Mouse (Mus musculus) small intestine, adult 2 months (tissue): ENCODE results near the gene Slc22a21. TPM values are rescaled to one million over a fixed set of nuclear protein-coding genes. Genes with fewer than 3 reads are reported as not detected.
"Not testable (repeated sequence)": the region's sequence is repeated elsewhere in the genome, so short reads cannot be mapped to it uniquely, and the experiment has no call there.

Experiments used
- H3K27ac ChIP-seq: fragments of 200-500 bp; 2 replicates; pipeline ENCODE4 v1.5.1; 2012; ENCODE audit warnings: low read depth, low read length, control low read depth, inconsistent platforms; ENCODE audit not compliant: insufficient read depth
- H3K27me3 ChIP-seq: fragments of 200-500 bp; 2 replicates; pipeline ENCODE4 v1.6.1; 2012; ENCODE audit warnings: mild to moderate bottlenecking, moderate library complexity, low read length, inconsistent platforms; ENCODE audit not compliant: control insufficient read depth, insufficient read depth
- H3K36me3 ChIP-seq: fragments of 200-500 bp; 2 replicates; pipeline ENCODE4 v1.6.1; 2012; ENCODE audit warnings: mild to moderate bottlenecking, low read length, control low read depth, inconsistent platforms; ENCODE audit not compliant: control insufficient read depth, insufficient read depth
- H3K4me1 ChIP-seq: fragments of 200-500 bp; 2 replicates; pipeline ENCODE4 v1.6.1; 2012; ENCODE audit warnings: low read length, inconsistent platforms, mixed read lengths; ENCODE audit not compliant: control insufficient read depth, insufficient read depth, insufficient read length
- H3K4me3 ChIP-seq: fragments of 200-500 bp; 2 replicates; pipeline ENCODE4 v1.5.1; 2012; ENCODE audit warnings: low read depth, mild to moderate bottlenecking, control low read depth, inconsistent platforms, low read length, moderate library complexity
- CTCF ChIP-seq: fragments of 200-500 bp; IDR thresholded peaks from 2 replicates; pipeline ENCODE4 v1.5.1; 2012; ENCODE audit warnings: low read depth, mild to moderate bottlenecking, control low read depth, inconsistent platforms, low read length, moderate library complexity, mixed read lengths; ENCODE audit not compliant: insufficient replicate concordance, insufficient read length; ENCODE audit errors: extremely low read depth
- POLR2A ChIP-seq: fragments of 200-500 bp; IDR thresholded peaks from 2 replicates; pipeline ENCODE4 v1.6.1; 2012; ENCODE audit warnings: low read depth, mild to moderate bottlenecking, control low read depth, inconsistent platforms, low read length, moderate library complexity
- WGBS: fragments of 180-500 bp; shearing (Covaris S2); methylation state at CpG from one replicate; pipeline ENCODE4 v1.1.7; 2018; 5-methylcytosine and 5-hydroxymethylcytosine counted together
- polyA plus RNA-seq: library from polyadenylated mRNA; depleted of rRNA; stranded (reverse); fragments of >200 nt; gene quantifications from 2 replicates; pipeline ENCODE4 v1.2.3, GENCODE M21; 2012

Slc22a21 gene
- polyA plus RNA-seq, 1 experiment: 7.6 TPM

- H3K4me1 ChIP-seq: 0 out of 2 replicates have a peak, but pooled peaks cover 3% of the 10 kb centered on the region
- H3K36me3 ChIP-seq: peaks cover 13% of the 10 kb centered on the region
- WGBS: 16% methylated on average over 3 of the region's 3 CpGs
- H3K27me3 ChIP-seq: no peaks in the 10 kb centered on the region
- H3K4me3 ChIP-seq: peak overlapping the region; percentile 54
- TF ChIP-seq POLR2A (no peak), CTCF (peak; percentile 69; the same call in 1 of the 2 replicates)
- H3K27ac ChIP-seq: peak overlapping the region; percentile 92
These were observed 21.1 kb downstream of the Slc22a21 start for GRCm38 (mm10) chr11:53958984-53959383.

GRCm38 (mm10) chr11:53958176-53958575 is 22.0 kb downstream of the Slc22a21 start:
- H3K4me3 ChIP-seq, H3K27ac ChIP-seq, H3K27me3 ChIP-seq, H3K4me1 ChIP-seq: not testable (repeated sequence)
- 62% methylated on average over 4 of the region's 4 CpGs for WGBS
- peak; percentile 27; the same call in 1 of the 2 replicates for TF ChIP-seq CTCF
- peaks cover 13% of the 10 kb centered on the region for H3K36me3 ChIP-seq

- WGBS: 87% methylated on average over 1 of the region's 1 CpGs
- H3K4me3 ChIP-seq: no peak overlapping the region
- H3K27ac ChIP-seq: no peak overlapping the region
- H3K27me3 ChIP-seq: no peaks in the 10 kb centered on the region
- peaks cover 18% of the 10 kb centered on the region for H3K36me3 ChIP-seq
- no peak for TF ChIP-seq POLR2A
- no peak for TF ChIP-seq CTCF
- 0 out of 2 replicates have a peak, but pooled peaks cover 3% of the 10 kb centered on the region for H3K4me1 ChIP-seq
These were observed 23.5 kb downstream of the Slc22a21 start for GRCm38 (mm10) chr11:53956636-53957035.

GRCm38 (mm10) chr11:53954653-53955052 is 25.5 kb downstream of the Slc22a21 start:
- WGBS: 90% methylated on average over 3 of the region's 3 CpGs
- Histone ChIP-seq H3K27ac (no peak overlapping the region), H3K4me1 (no peaks in the 10 kb centered on the region), H3K36me3 (peaks cover 22% of the 10 kb centered on the region), H3K27me3 (no peaks in the 10 kb centered on the region), H3K4me3 (no peak overlapping the region)
- no peak for TF ChIP-seq POLR2A
- no peak for TF ChIP-seq CTCF

- H3K27me3 ChIP-seq, H3K4me3 ChIP-seq, H3K27ac ChIP-seq, H3K4me1 ChIP-seq: not testable (repeated sequence)
- peaks cover 12% of the 10 kb centered on the region for H3K36me3 ChIP-seq
- WGBS: 90% methylated on average over 2 of the region's 3 CpGs
These were observed 30.0 kb downstream of the Slc22a21 start for GRCm38 (mm10) chr11:53950133-53950532.

- not testable (repeated sequence) for H3K4me3 ChIP-seq, H3K27me3 ChIP-seq, H3K36me3 ChIP-seq
- Histone ChIP-seq H3K4me1 (peaks cover 20% of the 10 kb centered on the region), H3K27ac (peak overlapping the region; percentile 91)
- 66% methylated on average over 4 of the region's 4 CpGs for WGBS
These were observed 48.2 kb downstream of the Slc22a21 start for GRCm38 (mm10) chr11:53931944-53932318.

DNA sequence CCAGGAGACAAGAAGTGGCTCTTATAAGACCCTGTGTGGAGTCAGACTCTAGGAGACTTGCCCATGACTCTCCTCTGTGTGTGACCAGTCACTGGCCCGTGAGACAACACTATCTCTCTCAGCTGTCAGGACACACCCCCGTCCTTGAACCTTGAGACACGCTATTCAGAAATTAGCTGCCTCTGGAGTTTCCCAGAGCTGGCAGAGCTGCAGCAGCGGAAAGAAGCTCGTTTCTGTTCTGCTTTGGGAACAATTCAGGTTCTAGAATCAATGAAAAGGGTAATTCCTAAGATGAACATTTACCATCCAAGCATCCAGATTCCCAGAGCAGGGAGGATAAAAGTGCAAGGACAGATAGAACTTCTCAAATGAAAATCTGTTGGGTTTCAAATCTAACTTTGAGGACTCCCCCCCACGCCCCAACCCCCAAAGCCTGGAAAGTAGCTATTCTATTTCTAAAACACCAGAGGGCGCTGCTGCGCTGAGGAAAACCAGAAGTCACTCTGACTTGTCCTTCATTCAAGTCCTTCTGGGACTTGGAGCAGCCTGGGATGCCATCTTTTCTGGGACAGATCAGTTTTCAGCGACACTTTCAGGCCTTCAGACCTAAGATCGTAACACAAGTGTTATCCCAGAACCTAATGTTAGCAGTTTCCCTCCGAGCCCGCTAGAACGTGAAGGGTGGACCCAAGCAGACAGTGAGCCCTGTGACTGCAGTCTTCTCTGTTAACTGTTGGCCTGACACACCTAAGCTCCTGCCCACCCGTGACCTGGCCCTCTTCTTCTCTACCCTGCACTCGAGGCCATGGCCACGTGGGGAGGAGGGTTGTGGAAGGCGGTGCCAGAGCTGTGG is 48.8 kb downstream of the Slc22a21 start:
- peak overlapping the region; percentile 91 for H3K27ac ChIP-seq
- 23% methylated on average over 17 of the region's 17 CpGs for WGBS
- no peak for TF ChIP-seq POLR2A
- peak; percentile 71; the same call in 1 of the 2 replicates for TF ChIP-seq CTCF
- no peaks in the 10 kb centered on the region for H3K36me3 ChIP-seq
- no peaks in the 10 kb centered on the region for H3K27me3 ChIP-seq
- no peak overlapping the region for H3K4me3 ChIP-seq
- H3K4me1 ChIP-seq: peaks cover 20% of the 10 kb centered on the region
